Mouse (Mus musculus) fibroblast of lung, adult 2 months (primary cell): Measurements from ENCODE around the gene Pigm.
A peak's percentile ranks its signal among the peaks of the same experiment; 100 is the strongest.

ENCODE experiments used
- DNase-seq: peaks from one replicate; pipeline ENCODE4 v3.0.0-alpha.2; 2011; ENCODE audit warnings: low read depth

Gene Pigm

GRCm38 (mm10) chr1:172376198-172376667 lies at the start of gene Pigm:
Gene Pigm, plus strand, starts transcription at chr1:172376546.
- peak; percentile 92 for DNase-seq

DNA sequence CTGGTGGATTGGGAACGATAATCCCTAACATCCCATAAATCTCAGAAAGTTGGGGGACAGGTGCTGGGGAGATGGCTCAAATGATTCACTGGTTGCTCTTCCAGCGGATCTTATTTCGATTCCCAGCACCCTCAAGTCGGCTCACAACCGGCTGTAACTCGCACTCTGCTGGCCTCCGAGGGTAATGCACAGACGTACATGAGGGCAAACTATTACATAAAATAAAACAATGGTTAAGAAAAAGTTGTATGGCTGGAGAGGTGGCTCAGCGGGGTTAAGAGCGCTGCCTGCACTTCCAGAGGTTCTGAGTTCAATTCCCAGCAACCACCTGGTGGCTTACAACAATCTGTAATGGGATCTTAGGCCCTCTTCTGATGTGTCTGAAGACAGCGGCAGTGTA lies 49.7 kb upstream of the Pigm start:
- no peak for DNase-seq

GRCm38 (mm10) chr1:172327206-172328001 lies 48.9 kb upstream of the Pigm start:
- no peak for DNase-seq

GRCm38 (mm10) chr1:172328041-172328440 lies 48.3 kb upstream of the Pigm start:
- no peak for DNase-seq

- DNase-seq, result no peak
Observed at GRCm38 (mm10) chr1:172328461-172328860, 47.9 kb upstream of the Pigm start.

- no peak for DNase-seq
Observed at GRCm38 (mm10) chr1:172329131-172329530, 47.2 kb upstream of the Pigm start, which contains the start of gene Kcnj9. Gene Kcnj9, minus strand, starts transcription at chr1:172329318.

DNA sequence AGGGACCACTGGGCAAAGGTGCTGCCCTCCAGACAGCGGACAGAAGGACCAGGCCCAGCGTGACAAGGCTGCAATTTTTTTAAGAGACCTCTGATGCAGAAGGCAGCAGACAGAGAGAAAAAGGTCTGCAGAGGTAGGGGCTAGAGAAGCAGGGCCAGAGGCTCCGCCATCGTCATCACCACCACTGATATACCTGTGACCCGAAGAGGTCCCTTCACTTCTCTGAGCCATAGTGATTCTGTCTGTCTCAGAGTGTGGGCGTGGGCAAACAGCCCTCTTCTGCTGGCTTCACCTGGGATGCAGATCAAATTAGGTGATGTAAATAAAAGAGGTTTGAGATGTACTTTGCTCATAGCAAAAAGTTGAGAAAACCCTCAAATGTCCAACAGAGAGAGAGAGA lies 46.7 kb upstream of the Pigm start:
- DNase-seq, result no peak

DNA sequence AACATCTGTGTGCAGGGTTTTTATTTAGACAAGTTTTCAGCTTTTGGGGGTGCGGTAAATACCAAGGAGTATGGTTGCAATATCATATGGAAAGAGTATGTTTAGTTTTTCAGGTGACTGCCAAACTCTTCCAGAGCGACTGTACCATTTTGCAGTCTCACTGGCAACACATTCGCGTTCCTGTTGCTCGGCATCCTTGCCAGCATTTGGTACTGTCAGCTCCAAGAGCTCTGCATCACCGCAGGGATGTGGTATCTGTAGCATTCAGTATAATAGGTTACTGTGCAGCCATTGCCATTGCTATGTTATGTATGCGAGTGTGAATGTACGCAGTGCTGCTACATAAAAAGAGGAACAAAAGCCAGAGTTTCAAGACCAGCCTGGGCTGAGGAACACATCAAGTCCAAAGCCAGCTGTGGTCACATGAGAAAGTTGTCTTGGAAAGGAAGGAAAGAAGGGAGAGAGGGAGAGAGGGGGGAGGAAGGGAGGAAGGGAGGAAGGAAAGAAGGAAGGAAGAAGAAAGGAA lies 44.9 kb upstream of the Pigm start:
- no peak for DNase-seq

GRCm38 (mm10) chr1:172332925-172333324 lies 43.4 kb upstream of the Pigm start:
- DNase-seq, result no peak

GRCm38 (mm10) chr1:172333512-172333911 lies 42.8 kb upstream of the Pigm start:
- DNase-seq, result no peak

GRCm38 (mm10) chr1:172335804-172336203 lies 40.5 kb upstream of the Pigm start:
- no peak for DNase-seq

GRCm38 (mm10) chr1:172337411-172338185 lies 38.7 kb upstream of the Pigm start:
- no peak for DNase-seq

- DNase-seq, result no peak
Observed at GRCm38 (mm10) chr1:172340729-172341321, 35.5 kb upstream of the Pigm start, which contains the start of gene Kcnj10. Gene Kcnj10, plus strand, starts transcription at chr1:172341210.

- DNase-seq, result no peak
Observed at GRCm38 (mm10) chr1:172341386-172341785, 35.0 kb upstream of the Pigm start.

DNA sequence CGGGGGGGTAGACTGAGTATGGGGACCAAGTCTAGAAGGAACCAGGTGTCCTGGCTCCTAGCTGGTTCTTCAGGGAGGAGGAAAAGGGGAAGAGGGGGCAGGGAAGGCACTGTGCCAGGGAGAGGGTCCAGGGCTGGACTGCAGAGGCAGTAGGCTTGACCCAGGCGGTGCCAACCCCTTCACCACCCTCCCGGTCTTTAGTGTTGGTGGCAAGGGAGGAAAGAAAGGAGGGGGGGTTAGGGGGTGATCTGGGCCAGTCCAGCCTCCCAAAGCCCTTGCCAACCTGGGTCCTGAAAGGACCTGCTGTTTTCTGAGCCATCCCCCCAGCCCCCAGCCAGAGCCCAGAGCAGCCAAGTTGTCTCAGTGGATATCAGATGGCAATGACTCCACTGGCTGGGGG lies 33.6 kb upstream of the Pigm start:
- no peak for DNase-seq

GRCm38 (mm10) chr1:172343914-172344313 lies 32.4 kb upstream of the Pigm start:
- DNase-seq, result no peak

DNA sequence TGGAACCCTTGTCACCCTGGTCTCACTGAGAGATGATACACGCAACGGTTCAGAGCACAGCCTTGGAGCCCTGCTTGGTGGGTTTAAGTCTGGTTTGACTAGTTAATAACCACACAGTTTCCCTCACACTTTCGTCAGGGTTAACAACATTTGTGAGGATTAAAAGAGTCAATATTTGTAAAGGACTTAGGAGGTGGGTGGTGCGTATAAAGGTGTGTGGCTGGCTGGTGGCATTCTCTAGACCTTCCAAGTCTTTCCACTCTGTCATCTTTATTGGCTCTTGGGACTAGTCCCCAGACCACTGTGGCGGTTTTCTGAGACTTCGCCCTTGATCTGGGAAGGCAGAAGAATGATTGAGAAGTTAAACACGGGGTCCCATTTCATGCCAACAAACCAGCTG lies 31.5 kb upstream of the Pigm start:
- no peak for DNase-seq

DNA sequence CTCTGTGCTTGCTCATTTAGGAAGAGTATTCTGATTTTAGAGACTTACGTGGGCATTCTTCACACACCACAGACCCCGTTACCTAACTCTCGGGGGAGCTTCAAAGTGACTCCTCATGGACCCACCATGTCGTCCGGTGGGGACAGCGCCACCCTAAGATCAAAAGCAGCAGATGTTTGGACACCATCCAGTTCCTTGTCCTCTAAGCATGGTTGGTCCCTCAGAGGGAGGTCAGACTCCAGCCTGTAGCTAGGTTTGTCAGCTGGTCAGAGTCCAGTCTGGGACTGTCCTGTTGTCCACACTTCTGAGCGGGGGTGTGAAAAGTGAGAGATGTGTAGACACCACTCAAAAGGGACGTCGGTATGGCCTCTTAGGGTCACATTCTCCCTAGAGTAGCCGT lies 29.6 kb upstream of the Pigm start:
- DNase-seq, result no peak

GRCm38 (mm10) chr1:172347382-172347781 lies 29.0 kb upstream of the Pigm start:
- no peak for DNase-seq

- no peak for DNase-seq
Observed at GRCm38 (mm10) chr1:172349504-172349903, 26.8 kb upstream of the Pigm start.

DNA sequence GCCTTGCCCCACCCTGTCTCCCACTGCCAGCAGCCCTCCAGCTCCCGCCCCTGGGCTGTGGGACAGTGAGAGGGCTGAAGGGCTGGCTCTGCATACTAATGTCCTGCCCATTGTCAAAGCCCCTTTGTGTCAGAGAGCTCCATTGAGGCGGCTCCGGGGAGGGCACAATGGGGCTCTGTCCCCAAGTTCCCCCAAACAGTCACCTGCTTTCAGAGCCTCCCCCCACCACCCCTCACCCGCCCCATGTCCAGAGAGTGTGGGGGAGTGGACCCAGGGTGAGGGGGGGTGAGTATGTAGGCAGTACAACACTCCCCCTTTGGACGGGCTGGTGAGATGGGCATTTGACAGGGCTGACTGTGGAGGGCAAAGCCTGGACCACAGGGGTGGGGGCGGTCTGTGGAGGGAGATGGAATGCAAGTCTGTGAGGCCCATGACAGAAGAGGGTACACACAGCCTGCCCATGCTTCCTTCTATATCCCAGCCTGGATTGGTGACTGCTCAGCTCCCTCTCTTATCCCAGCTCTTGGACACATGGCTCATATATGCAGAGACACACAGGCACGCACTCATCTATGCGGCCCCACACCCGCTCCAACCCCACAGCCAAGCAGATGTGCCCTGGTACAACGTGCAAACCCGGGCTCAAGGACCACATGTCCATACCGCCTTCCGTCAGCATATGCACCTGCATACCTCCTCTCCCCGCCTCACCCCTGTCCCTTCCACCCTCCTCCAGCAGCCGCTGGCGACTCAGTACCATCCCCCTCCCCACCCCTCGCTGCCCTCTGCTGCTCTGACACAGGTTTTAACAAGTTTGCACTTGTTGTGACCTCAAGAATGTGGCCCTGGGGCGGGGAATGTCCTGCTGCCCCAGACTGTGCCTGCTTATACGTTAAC lies 26.2 kb upstream of the Pigm start:
- no peak for DNase-seq
